Mouse (Mus musculus): ENCODE results near the gene Cd180. TPM values are rescaled to one million over a fixed set of nuclear protein-coding genes. Genes with fewer than 3 reads are reported as not detected.

Gene Cd180
- polyA plus RNA-seq, 1 experiment from 2014 or later, result 0.30 TPM

GRCm38 (mm10) chr13:102768512-102768911 is 75.2 kb downstream of the Cd180 start:
- Histone ChIP-seq H3K4me2 (replicated peaks) (no peak overlapping the region), H3K4me3 (replicated peaks) (no peak overlapping the region), H3K9me3 (no peaks in the 10 kb centered on the region), H3K36me3 (peaks cover 8% of the 10 kb centered on the region; the same call in 1 of the 2 replicates), H3K27me3 (no peaks in the 10 kb centered on the region), H3K27ac (0 out of 2 replicates have a peak overlapping the region, but pooled peaks have one; percentile 35), H3K9ac (replicated peaks) (no peak overlapping the region), H3K4me1 (replicated peaks) (peaks cover 28% of the 10 kb centered on the region)
- 78% methylated on average over 11 of the region's 11 CpGs for WGBS
- no peak for ATAC-seq

- no peak overlapping the region for H3K27ac ChIP-seq
- peaks cover 12% of the 10 kb centered on the region for H3K36me3 ChIP-seq
- H3K9ac ChIP-seq (replicated peaks), result no peak overlapping the region
- H3K4me2 ChIP-seq (replicated peaks), result no peak overlapping the region
- WGBS, result 89% methylated on average over 8 of the region's 8 CpGs
- no peak for ATAC-seq
- no peak overlapping the region for H3K4me3 ChIP-seq (replicated peaks)
- H3K27me3 ChIP-seq, result no peaks in the 10 kb centered on the region
- no peaks in the 10 kb centered on the region for H3K9me3 ChIP-seq
- peaks cover 15% of the 10 kb centered on the region for H3K4me1 ChIP-seq (replicated peaks)
These were observed 76.8 kb downstream of the Cd180 start for GRCm38 (mm10) chr13:102770194-102770593.

GRCm38 (mm10) chr13:102773169-102773568 is 79.8 kb downstream of the Cd180 start:
- Histone ChIP-seq H3K36me3 (peaks cover 17% of the 10 kb centered on the region), H3K9ac (replicated peaks) (no peak overlapping the region), H3K4me3 (replicated peaks) (no peak overlapping the region), H3K9me3 (no peaks in the 10 kb centered on the region), H3K27ac (no peak overlapping the region), H3K4me1 (replicated peaks) (peaks cover 3% of the 10 kb centered on the region; the same call in 1 of the 2 replicates), H3K4me2 (replicated peaks) (no peak overlapping the region), H3K27me3 (no peaks in the 10 kb centered on the region)
- 93% methylated on average over 9 of the region's 9 CpGs for WGBS
- ATAC-seq, result no peak

DNA sequence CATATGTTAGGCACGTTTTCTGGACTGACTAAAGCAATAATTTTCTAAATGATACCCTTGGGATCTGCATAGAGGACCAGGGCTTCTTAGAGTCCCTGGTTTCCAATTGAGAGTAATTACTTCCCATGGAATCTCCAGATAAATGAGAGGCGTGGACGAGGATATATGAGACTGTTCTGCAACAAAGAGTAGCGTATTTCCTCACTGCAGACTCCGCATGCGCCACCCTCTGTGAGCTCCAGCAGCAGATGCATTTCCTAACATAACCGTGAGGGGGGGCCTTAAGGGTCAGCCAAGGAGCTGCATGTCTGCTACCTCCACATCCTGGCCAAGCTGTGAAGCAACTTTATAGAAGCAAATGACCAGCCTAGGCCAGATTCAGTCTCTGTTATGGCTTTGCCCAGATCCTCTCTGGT is 81.4 kb downstream of the Cd180 start:
- peaks cover 19% of the 10 kb centered on the region for H3K36me3 ChIP-seq
- H3K27ac ChIP-seq, result peak overlapping the region; percentile 32; the same call in 1 of the 2 replicates
- no peak for ATAC-seq
- no peaks in the 10 kb centered on the region for H3K4me1 ChIP-seq (replicated peaks)
- no peak overlapping the region for H3K9ac ChIP-seq (replicated peaks)
- WGBS, result 62% methylated on average over 7 of the region's 7 CpGs
- H3K4me2 ChIP-seq (replicated peaks), result no peak overlapping the region
- no peak overlapping the region for H3K4me3 ChIP-seq (replicated peaks)
- no peaks in the 10 kb centered on the region for H3K9me3 ChIP-seq
- no peaks in the 10 kb centered on the region for H3K27me3 ChIP-seq

GRCm38 (mm10) chr13:102775506-102775905 is 82.1 kb downstream of the Cd180 start:
- WGBS, result 87% methylated on average over 6 of the region's 6 CpGs
- Histone ChIP-seq H3K9ac (replicated peaks) (no peak overlapping the region), H3K36me3 (peaks cover 16% of the 10 kb centered on the region)

DNA sequence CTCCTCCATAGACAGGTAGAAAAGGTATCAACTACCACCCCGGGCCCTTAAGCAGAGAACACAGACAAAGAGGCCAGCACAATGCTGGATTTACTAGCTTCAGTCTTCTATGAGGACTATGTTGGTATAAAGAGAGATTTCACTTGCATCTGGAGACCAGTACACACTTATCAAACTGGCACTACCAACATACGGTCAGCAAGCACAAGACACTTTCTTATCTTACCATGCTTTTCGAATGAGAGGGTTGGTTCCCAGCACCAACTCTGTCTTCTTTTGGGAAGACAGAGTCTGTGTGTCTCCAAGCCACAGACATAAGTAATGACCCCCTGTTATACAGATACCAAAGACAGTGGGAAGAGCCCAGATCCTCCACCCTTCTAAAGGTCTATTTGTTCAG is 85.5 kb downstream of the Cd180 start:
- H3K4me2 ChIP-seq (replicated peaks), result no peak overlapping the region
- H3K4me1 ChIP-seq (replicated peaks), result no peaks in the 10 kb centered on the region
- no peaks in the 10 kb centered on the region for H3K27me3 ChIP-seq
- H3K36me3 ChIP-seq, result peaks cover 14% of the 10 kb centered on the region
- 94% methylated on average over 3 of the region's 3 CpGs for WGBS
- H3K9me3 ChIP-seq, result no peaks in the 10 kb centered on the region
- no peak overlapping the region for H3K27ac ChIP-seq
- no peak for ATAC-seq
- H3K9ac ChIP-seq (replicated peaks), result no peak overlapping the region
- no peak overlapping the region for H3K4me3 ChIP-seq (replicated peaks)

More at GRCm38 (mm10) chr13:102775506-102775905, 82.1 kb downstream of the Cd180 start:
- H3K9me3 ChIP-seq, result no peaks in the 10 kb centered on the region
- H3K27ac ChIP-seq, result no peak overlapping the region
- no peak overlapping the region for H3K4me3 ChIP-seq (replicated peaks)
- ATAC-seq, result no peak
- H3K4me1 ChIP-seq (replicated peaks), result no peaks in the 10 kb centered on the region
- H3K4me2 ChIP-seq (replicated peaks), result no peak overlapping the region
- no peaks in the 10 kb centered on the region for H3K27me3 ChIP-seq

GRCm38 (mm10) chr13:102779275-102779674 is 85.9 kb downstream of the Cd180 start:
- Histone ChIP-seq H3K4me2 (replicated peaks) (no peak overlapping the region), H3K4me1 (replicated peaks) (no peaks in the 10 kb centered on the region), H3K36me3 (peaks cover 10% of the 10 kb centered on the region), H3K27ac (no peak overlapping the region), H3K4me3 (replicated peaks) (no peak overlapping the region), H3K9me3 (no peaks in the 10 kb centered on the region), H3K27me3 (no peaks in the 10 kb centered on the region), H3K9ac (replicated peaks) (no peak overlapping the region)
- ATAC-seq, result no peak
- 89% methylated on average over 3 of the region's 3 CpGs for WGBS

DNA sequence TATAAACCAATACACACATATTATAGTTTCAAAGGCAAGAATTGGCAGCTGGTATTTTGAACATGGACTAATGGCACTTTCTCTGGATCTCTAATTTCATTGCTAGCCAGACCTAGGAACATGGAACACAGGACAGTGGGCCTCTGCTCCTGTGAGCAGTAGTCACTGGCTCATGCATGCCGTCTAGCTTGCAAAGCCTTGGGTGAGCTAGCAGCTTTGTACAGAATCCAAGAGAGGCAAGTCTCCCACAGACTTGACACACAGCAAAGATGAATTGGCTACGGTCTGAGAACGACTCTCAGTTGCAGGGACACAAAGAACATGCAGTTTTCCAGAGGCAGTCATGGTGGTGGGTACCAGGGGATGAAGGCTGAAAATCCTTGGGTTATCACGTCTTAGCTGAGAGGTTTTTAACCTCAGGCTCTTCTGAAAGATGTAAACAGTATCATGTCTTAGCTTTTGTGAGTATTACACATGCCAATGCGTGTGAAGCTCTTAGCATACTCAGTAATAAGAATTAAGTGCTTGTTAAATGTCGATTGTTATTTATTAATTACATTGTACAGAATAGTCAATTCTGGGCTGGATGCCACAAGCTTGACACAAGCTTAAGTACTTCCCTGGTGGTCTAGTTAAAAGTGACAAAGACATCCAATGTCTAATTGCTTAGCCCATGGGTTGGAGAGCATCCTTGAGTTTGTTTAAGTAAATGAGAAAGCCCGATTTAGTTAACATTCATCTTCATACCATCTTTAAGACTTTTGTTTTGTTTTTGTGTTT is 90.4 kb downstream of the Cd180 start:
- no peak overlapping the region for H3K9ac ChIP-seq (replicated peaks)
- no peak overlapping the region for H3K4me3 ChIP-seq (replicated peaks)
- H3K9me3 ChIP-seq, result no peaks in the 10 kb centered on the region
- H3K4me2 ChIP-seq (replicated peaks), result no peak overlapping the region
- no peaks in the 10 kb centered on the region for H3K4me1 ChIP-seq (replicated peaks)
- 76% methylated on average over 7 of the region's 7 CpGs for whole genome bisulfite sequencing
- H3K27ac ChIP-seq, result no peak overlapping the region
- ATAC-seq, result no peak
- H3K36me3 ChIP-seq, result peaks cover 8% of the 10 kb centered on the region
- H3K27me3 ChIP-seq, result no peaks in the 10 kb centered on the region

DNA sequence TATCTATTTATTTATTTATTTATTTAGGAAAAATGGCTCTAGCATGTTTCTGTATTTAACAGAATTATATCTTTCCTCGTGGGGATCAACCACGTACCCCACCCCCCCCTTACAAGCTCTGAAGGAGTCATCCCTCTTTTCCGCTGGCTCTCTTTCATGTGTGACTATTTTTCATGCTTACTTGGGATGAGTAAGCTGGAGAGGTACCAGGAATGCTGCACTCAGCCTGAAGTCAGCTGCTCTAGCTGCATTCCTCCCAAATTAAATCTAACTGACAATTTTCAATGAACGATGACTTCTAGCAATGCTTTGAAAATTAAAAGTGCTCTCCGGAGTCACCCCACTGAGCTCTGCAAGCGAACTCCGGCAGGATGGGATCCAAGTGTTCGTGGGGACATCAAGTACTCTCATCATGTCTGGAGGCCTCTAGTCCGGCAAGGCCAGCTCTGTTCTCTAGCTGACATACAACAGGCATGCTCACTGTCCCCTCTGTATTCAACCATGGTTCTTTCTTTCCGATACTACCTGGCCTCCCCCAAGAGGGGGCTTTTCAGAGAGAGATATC is 93.4 kb downstream of the Cd180 start:
- Histone ChIP-seq H3K27ac (no peak overlapping the region), H3K4me3 (replicated peaks) (no peak overlapping the region), H3K4me2 (replicated peaks) (no peak overlapping the region), H3K36me3 (peaks cover 8% of the 10 kb centered on the region), H3K4me1 (replicated peaks) (0 out of 2 replicates have a peak, but pooled peaks cover 2% of the 10 kb centered on the region), H3K27me3 (no peaks in the 10 kb centered on the region), H3K9ac (replicated peaks) (no peak overlapping the region), H3K9me3 (no peaks in the 10 kb centered on the region)
- WGBS, result 93% methylated on average over 10 of the region's 10 CpGs
- ATAC-seq, result no peak
